Mouse (Mus musculus) small intestine, adult 2 months (tissue): ENCODE measurements around the gene Cabp7.

Experiments
- CTCF ChIP-seq: fragments of 200-500 bp; IDR thresholded peaks from 2 replicates; pipeline ENCODE4 v1.5.1; 2012; ENCODE audit warnings: low read depth, mild to moderate bottlenecking, control low read depth, inconsistent platforms, low read length, moderate library complexity, mixed read lengths; ENCODE audit not compliant: insufficient replicate concordance, insufficient read length; ENCODE audit errors: extremely low read depth
- POLR2A ChIP-seq: fragments of 200-500 bp; IDR thresholded peaks from 2 replicates; pipeline ENCODE4 v1.6.1; 2012; ENCODE audit warnings: low read depth, mild to moderate bottlenecking, control low read depth, inconsistent platforms, low read length, moderate library complexity

DNA sequence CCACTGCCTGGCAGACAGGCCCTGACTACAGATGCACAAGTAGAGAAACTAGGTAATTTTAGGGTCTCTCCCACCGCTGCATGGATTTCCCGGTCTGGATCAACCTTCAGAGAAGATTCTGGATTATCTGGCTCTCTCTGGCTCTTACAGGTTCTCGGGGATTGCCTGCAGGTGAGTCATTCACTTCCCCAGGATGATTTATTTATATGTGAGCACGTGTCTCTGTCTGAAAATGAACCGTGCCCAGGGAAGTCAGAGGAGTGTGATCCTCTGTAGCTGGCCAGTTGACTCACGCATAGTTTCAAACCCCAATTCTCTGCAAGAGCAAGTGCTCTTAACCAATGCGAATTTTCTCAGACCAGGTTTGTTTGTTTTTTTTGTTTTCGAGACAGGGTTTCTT lies 45.9 kb downstream of the Cabp7 start:
- TF ChIP-seq CTCF (no peak), POLR2A (no peak)
